Mouse (Mus musculus) B cell, adult 2 months (primary cell): Measurements from ENCODE around the gene Siah3.
A peak's percentile ranks its signal among the peaks of the same experiment; 100 is the strongest.

Experiments used
- DNase-seq, 2 experiments: peaks; one replicate each; pipeline ENCODE4 v3.0.0; 2022

Siah3 gene

DNA sequence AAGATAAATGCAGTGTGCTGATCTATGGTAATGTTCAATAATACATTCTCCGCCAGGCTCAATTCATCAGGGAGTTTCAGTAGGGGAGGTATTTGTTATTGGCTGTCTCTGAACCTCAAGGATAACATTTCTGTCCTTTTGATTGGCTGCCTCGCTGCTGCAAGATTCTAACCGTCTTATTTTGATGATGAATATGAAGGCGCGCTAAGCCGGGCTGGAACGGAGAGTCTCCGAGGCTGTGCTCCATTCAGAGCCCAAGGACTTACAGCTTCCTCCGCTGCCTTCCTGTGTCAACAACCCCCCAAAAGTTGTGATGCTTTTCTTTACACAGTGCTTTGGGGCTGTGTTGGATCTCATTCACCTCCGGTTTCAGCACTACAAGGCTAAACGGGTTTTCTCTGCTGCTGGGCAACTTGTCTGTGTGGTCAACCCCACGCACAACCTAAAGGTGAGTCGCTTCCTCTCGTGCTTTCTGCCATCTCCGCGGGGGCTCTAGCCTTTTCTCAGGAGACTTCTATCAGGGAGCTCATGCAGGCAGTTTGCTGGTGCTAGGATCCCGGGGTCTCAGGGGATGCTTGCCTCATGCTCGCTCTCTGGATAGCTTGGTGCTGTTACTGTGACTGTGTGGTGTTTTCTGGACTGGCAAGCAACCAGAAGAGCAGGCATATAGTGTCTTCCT, at the start of gene Siah3:
TSS of gene Siah3 (plus strand) at position 240 of the 679 bp plus-strand sequence.
- peak; percentile 15 to 21 for DNase-seq

GRCm38 (mm10) chr14:75409772-75410171, 46.0 kb upstream of the Siah3 start:
- DNase-seq = no peak

DNA sequence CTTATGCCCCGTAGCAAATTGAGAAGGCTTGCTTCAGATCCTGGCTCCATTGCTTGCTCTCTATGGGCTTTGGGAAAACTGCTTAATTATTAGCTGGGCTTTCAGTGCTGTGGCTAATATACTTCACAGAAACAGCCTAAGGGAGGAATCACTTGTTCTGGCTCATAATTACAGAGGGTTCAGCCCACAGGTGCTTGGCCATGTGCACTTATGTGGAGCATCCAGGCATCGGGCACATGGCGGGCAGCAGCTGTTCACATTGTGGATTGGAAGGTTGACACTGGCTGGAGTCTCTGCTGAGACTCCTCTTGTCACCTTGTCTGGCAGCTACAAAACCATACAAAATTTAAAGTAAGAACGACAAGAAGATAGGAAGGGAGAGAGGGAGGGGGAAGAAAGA, 45.4 kb upstream of the Siah3 start:
- no peak for DNase-seq

- no peak for DNase-seq
Measured at GRCm38 (mm10) chr14:75418721-75419120, 37.1 kb upstream of the Siah3 start.

GRCm38 (mm10) chr14:75419876-75420275, 35.9 kb upstream of the Siah3 start:
- no peak for DNase-seq

DNA sequence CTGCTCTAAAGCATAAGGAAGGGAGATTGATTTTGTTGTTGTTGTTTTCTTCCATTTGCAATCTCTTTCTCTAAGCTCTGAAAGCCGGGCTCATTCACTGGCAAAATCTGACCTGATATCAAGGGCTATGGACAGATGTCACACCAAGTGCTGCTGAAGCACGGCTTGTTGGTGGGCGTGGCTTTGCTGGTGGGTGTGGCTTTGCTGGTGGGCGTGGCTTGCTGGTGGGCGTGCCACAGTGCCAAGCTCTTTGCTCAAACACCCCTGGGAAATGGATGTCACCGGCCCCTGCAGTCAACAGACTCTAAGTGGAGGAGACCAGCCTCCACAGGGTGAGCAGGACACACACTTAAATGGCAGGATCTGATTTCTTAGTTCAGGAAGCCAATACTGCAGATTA, 35.0 kb upstream of the Siah3 start:
- DNase-seq = peak in 1 of 2 experiments; percentile 14

- DNase-seq = no peak
Measured at GRCm38 (mm10) chr14:75431173-75431786, 24.5 kb upstream of the Siah3 start.

DNA sequence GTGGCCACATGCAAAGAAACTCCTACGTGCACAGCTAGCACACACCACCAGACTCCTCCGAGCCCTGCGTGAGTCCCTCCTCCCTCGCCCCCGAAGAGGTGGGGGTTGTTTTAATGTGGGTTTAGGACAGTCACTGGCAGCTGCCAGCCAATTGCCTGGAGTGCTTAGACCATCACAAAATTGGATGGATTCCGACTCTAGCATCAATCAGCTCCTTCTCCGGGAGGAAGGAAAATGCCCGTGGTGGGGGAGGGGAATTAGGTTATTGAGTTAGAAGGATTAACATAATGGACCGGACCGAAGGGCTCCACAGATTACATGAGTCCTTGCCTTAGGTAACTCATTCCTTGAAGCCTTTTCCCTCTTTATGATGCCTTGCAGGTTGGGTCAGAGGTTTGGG, 22.9 kb upstream of the Siah3 start:
- DNase-seq = no peak

GRCm38 (mm10) chr14:75434576-75434975, 21.2 kb upstream of the Siah3 start:
- DNase-seq = no peak

- peak; percentile 15 to 17 for DNase-seq
Measured at GRCm38 (mm10) chr14:75444486-75445105, 11.2 kb upstream of the Siah3 start.

DNA sequence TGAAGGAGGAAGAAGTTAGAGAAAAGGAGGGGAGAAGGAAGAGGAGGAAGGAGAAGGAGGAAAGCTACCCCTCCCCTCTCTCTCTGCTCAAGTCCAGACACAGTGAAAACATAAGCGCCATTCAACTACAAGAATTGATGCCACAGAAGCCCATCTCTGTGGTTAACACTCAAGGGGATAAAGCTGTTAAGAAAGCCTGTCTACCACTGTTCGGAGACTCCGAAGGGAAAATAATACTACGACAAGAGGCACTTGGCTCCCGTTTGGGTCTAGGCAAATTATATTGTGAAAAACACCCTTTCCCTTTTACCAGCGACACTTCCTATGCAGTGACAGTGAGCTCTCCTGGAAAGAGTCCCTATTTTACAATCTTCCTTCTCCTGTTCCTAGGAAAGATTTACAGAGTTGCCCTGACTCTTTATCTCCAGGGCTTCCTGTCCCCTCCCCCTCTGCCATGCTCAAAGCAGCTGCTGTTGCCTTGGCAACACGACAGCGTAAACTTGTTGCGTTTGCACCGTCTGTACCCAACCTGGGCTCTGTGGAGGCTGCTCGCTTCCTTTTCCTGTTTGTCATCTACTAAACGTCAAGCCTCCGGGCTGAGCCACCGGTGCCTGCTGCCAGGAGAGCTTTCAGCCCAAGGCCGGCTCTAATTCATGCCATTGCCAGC, 10.4 kb upstream of the Siah3 start:
- DNase-seq = peak; percentile 82 to 86

DNA sequence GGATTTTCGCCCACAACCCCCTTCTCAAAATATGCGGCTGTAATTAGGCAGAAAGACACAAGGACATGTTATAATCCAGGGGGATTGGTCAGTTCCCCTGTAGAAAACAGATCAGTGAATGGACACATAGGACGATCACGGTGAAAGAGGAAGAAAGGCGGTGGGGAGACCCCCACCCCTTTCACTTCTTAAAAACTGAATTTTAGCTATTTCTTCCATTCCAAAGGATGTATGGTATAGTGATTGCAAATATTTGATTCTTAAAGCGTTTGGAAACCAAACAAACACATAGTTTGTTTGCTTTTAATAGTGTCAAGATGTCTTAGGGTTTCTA, 9.9 kb upstream of the Siah3 start:
- DNase-seq = no peak

DNA sequence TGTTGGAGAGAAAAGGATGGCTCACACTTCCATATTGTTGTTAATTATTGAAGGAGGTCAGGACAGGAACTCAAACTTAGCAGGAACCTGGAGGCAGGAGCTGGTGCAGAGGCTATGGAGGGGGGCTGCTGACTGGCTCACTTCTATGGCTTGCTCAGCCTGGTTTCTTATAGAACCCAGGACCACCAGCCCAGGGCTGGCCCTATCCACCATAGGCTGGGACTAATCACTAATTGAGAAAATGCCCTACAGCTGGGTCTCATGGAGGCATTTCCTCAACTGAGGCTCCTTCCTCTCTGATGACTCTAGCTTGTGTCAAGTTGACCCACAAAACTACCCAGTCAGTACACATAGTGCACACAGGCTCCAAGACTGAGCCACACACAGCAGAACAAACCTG, 9.5 kb upstream of the Siah3 start:
- peak; percentile 13 to 20 for DNase-seq

GRCm38 (mm10) chr14:75453906-75454305, 1.9 kb upstream of the Siah3 start:
- no peak for DNase-seq

DNA sequence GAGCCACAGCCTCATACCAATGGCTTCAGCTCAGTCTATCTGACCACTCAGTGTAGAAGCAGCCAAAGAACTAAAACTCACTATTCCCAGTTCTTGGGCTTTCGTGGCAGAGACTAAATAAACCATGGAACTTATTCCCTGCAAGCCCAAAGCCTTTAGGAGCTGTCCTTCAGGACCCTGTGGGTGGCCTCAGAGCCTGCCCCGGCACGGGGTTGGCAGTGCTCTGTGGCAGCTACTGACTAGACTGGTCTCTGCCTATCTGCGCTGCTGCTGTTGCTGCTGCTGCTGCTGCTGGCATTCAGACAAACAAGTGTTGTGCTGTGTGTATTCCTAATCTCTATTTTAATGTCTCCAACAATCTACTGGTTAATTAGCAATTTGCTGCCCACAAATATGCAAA, 1.1 kb upstream of the Siah3 start:
- DNase-seq = peak; percentile 16 to 20

GRCm38 (mm10) chr14:75455361-75455742, 430 bp upstream of the Siah3 start:
- DNase-seq = no peak

GRCm38 (mm10) chr14:75456489-75457220, 873 bp downstream of the Siah3 start:
- DNase-seq = peak; percentile 28

DNA sequence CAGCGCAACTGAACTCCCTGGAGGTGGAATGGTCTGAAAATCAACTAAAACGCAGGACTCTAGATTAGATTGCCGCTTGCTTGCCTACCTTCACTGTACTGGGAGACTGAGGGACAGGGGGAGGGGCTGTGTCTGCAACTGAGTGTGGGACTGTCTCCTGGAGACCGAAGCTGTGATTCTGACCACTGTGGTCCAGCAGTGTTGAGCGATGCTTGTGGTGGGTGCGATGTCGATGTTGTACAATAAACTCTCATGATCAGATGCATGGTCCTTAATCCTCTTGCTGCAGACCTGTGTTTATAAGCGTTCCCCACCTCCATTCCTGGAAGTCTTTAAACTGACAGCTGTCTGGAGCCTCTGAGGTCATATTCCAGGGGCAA, 1.4 kb downstream of the Siah3 start:
- DNase-seq = no peak

- DNase-seq = no peak
Measured at GRCm38 (mm10) chr14:75459431-75459830, 3.6 kb downstream of the Siah3 start.

DNA sequence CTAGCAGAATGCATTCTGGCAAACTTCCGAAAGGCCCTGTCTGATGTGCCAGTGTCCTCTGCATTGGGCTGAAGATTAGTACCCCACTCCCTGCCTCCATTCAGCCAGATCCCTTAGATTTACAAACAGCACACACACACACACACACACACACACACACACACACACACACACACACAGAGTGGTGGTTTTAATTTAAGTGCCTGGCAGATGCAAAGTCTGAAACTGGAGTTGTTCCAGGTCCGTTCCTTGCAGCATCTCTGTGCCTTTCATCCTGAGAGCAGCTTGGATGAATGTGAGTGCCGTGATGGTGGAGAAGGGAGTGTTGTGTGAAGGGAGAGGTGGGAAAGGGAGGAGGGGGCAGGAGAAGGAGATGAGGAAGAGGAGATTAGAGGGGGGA, 4.2 kb downstream of the Siah3 start:
- DNase-seq = no peak

- DNase-seq = no peak
Measured at GRCm38 (mm10) chr14:75460436-75460835, 4.7 kb downstream of the Siah3 start.

DNA sequence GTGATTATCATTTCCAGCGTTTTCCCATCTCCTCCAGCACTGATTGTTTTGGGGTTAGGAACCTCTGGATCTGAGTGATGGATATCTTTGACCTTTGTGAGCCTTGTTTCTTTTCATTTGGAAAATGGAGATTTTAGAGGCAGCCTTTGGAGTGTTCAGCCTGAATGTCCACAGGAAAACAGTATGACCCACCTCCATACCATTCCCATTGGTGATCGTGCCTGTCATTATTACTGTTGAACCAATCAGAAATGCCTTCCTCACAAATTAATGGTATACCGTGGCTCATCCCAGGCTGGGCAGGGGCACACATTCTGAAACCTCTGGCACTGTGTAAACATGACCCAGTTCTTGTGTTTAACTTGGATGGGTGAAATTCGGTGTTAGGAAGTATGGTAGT, 6.0 kb downstream of the Siah3 start:
- DNase-seq = no peak

DNA sequence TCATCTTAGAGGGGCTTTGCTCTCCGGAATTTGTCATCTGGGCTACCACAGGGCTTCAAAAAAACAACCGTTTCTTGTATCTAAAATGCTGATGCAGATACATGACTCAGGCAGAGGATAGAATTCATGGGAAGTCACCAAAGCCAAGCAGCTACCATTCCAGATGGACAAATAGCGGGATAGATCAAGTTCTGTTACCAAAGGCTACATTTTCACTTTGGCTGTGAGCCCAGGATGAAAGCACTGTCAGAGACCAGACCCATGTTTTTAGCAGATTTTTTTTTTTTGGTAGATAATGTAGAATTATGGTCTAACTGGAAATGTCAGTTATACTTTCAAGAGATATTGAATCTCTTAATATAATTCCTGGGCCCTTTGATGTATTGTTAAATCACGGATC, 7.4 kb downstream of the Siah3 start:
- DNase-seq = no peak
